10 mouse cellular contexts compared by ENCODE assay signal in the genomic region with DNA sequence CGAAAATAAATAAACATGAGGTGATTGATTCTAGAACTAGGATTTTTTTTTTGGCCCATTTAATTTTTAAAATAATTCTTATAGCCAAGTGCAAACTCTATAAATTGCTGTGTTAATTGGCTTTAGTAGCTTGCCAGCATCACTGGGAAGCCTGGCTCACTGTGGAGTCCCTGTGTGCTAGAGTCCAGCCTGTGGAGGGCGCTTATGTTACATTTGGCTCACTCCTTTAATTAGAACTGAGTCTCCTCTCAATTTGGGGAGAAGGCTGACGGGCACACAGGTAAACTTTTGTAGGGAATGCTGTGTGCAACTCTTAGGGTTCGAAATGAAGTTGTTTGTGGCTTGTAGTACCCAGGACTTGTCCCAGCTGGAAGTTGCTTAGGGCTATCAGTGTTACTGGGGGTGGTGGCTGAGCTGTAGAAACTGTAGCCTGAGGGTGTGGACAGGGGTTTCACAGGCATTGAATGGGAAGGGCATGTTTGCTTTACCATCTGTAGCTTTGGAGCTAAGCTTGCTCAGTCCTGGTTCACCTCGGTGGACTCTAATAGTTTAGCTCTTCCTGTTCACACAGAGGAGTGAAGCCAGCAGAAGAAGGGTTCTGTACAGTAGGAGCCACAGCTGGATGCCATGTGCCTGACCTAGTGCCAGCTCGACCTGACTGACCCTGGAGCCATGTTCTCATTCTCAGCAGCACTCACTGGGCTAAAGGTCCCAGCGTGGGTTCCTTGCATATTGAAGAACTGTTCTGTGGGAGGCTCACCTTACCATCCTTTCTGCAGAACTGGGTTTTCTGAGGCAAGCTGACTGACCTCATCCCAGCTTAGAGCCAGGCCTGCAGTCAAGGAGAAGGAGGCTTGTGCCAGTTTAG. TPM values are rescaled to one million over a fixed set of nuclear protein-coding genes. Genes with fewer than 3 reads are reported as not detected.
A peak's percentile ranks its signal among the peaks of the same experiment; 100 is the strongest.
DNase-seq lines count a peak whose midpoint lies in the region; ATAC-seq and TF ChIP-seq lines count a peak whose summit lies in the region.
"Had no signal": no experiment of that assay in that cellular context is flagged by ENCODE, and none has a peak within 500 bp of the region (broad histone marks: within the 10 kb centered on the region; RNA-seq: fewer than 3 reads in every experiment).

No protein-coding gene starts in this region.

- H3K27me3 ChIP-seq in lung, postnatal 0 days (replicated peaks; ENCODE audit: insufficient read depth, low read length): no peaks in the 10 kb centered on the region
- no peaks in the 10 kb centered on the region for H3K27me3 ChIP-seq in embryonic facial prominence, embryonic 14.5 days (replicated peaks; ENCODE audit: control insufficient read depth, insufficient read depth, low read length)
- no peaks in the 10 kb centered on the region for H3K27me3 ChIP-seq in stomach, embryonic 16.5 days (ENCODE audit: control insufficient read depth, insufficient read depth, low read length)
- H3K27me3 ChIP-seq: megakaryocyte, embryonic 14.5 days had no signal

- H3K4me3 ChIP-seq in lung, postnatal 0 days (ENCODE audit: low read depth, low read length): no peak overlapping the region
- H3K4me3 ChIP-seq in embryonic facial prominence, embryonic 14.5 days (ENCODE audit: low read depth, low read length): no peak overlapping the region
- no peak overlapping the region for H3K4me3 ChIP-seq in stomach, embryonic 16.5 days (replicated peaks; ENCODE audit: low read length)
- H3K4me3 ChIP-seq: megakaryocyte, embryonic 14.5 days had no signal

- TF ChIP-seq EP300 in lung, postnatal 0 days (IDR thresholded peaks at IDR 0.05): no peak

- no peaks in the 10 kb centered on the region for H3K9me3 ChIP-seq in lung, postnatal 0 days (ENCODE audit: low read length)
- H3K9me3 ChIP-seq in embryonic facial prominence, embryonic 14.5 days (ENCODE audit: control insufficient read depth, low read length): no peaks in the 10 kb centered on the region
- H3K9me3 ChIP-seq in stomach, embryonic 16.5 days (replicated peaks; ENCODE audit: control insufficient read depth, low read length): no peaks in the 10 kb centered on the region
- H3K9me3 ChIP-seq: G1E; megakaryocyte, embryonic 14.5 days had no signal

- peak; percentile 48 for TF ChIP-seq CTCF in lung, postnatal 0 days (IDR thresholded peaks at IDR 0.05)

- ATAC-seq in lung, postnatal 0 days: no peak
- no peak for ATAC-seq in embryonic facial prominence, embryonic 14.5 days (ENCODE audit: low read depth)
- ATAC-seq in stomach, embryonic 16.5 days (ENCODE audit: insufficient read depth, low FRiP score): peak; percentile 66; the same call in 1 of the 2 replicates

- H3K27ac ChIP-seq in lung, postnatal 0 days (ENCODE audit: low read length): no peak overlapping the region
- 0 out of 2 replicates have a peak overlapping the region, but pooled peaks have one; percentile 6 for H3K27ac ChIP-seq in embryonic facial prominence, embryonic 14.5 days (replicated peaks; ENCODE audit: low read depth, low read length)
- H3K27ac ChIP-seq in stomach, embryonic 16.5 days (ENCODE audit: low read length): peak overlapping the region; percentile 26; the same call in 1 of the 2 replicates

- H3K36me3 ChIP-seq in lung, postnatal 0 days (ENCODE audit: insufficient read depth, low read length): peaks cover 20% of the 10 kb centered on the region; the same call in 1 of the 2 replicates
- H3K36me3 ChIP-seq in embryonic facial prominence, embryonic 14.5 days (ENCODE audit: control insufficient read depth, insufficient read depth, low read length): peaks cover 68% of the 10 kb centered on the region
- peaks cover 21% of the 10 kb centered on the region for H3K36me3 ChIP-seq in stomach, embryonic 16.5 days (ENCODE audit: control insufficient read depth, insufficient read depth, low read length)

- intact Hi-C loops in heart, postnatal 10 days (cut with DNase I): no loop called here

- H3K9ac ChIP-seq in lung, postnatal 0 days (replicated peaks; ENCODE audit: low read depth): no peak overlapping the region
- no peak overlapping the region for H3K9ac ChIP-seq in embryonic facial prominence, embryonic 14.5 days (ENCODE audit: low read depth, low read length)
- peak overlapping the region; percentile 28; the same call in 1 of the 2 replicates for H3K9ac ChIP-seq in stomach, embryonic 16.5 days (ENCODE audit: low read length)

- no peak overlapping the region for H3K4me2 ChIP-seq in lung, postnatal 0 days (replicated peaks; ENCODE audit: low read depth, low read length)
- H3K4me2 ChIP-seq in embryonic facial prominence, embryonic 14.5 days (ENCODE audit: low read depth, low read length): no peak overlapping the region
- no peak overlapping the region for H3K4me2 ChIP-seq in stomach, embryonic 16.5 days (ENCODE audit: low read depth, low read length)

- H3K4me1 ChIP-seq in lung, postnatal 0 days (ENCODE audit: insufficient read depth, low read depth, low read length): no peaks in the 10 kb centered on the region
- peaks cover 32% of the 10 kb centered on the region for H3K4me1 ChIP-seq in embryonic facial prominence, embryonic 14.5 days (ENCODE audit: control insufficient read depth, insufficient read depth, low read length)
- no peaks in the 10 kb centered on the region; the same call in 1 of the 2 replicates for H3K4me1 ChIP-seq in stomach, embryonic 16.5 days (ENCODE audit: control insufficient read depth, insufficient read depth, low read length)

- WGBS in lung, postnatal 0 days: 63% methylated on average over 7 of the region's 7 CpGs
- WGBS in embryonic facial prominence, embryonic 14.5 days: 61% methylated on average over 7 of the region's 7 CpGs
- WGBS in stomach, embryonic 16.5 days: 65% methylated on average over 7 of the region's 7 CpGs

- DNase-seq in heart, postnatal 10 days: peak; percentile 63 to 69
- no peak for DNase-seq in heart, adult 8-10 months (ENCODE audit: low spot score)
- DNase-seq in lung, postnatal 0 days (ENCODE audit: low spot score): no peak
- no peak for DNase-seq in lung, adult 18-20 months
- no peak for DNase-seq in embryonic facial prominence, embryonic 14.5 days (ENCODE audit: low spot score)
- no peak for DNase-seq in spleen, postnatal 10 days (ENCODE audit: low spot score in 2 of 2)

RNA-seq across cellular contexts. Expression of a gene that starts 38.8 kb away (rescaled TPM):
- 10 to 100 TPM; 17.5 to 18.9 TPM for total RNA-seq in heart, postnatal 10 days (2021)
- 10 to 100 TPM; 13.9 to 21.6 (median 19.8) TPM for total RNA-seq in heart, adult 8-10 months (2022)
- polyA plus RNA-seq in lung, postnatal 0 days (2015; fragmentation: Nextera tagmentation; extraction: Ambion mirVana): 6.0 and 6.6 TPM in 2 replicates
- 29.1 and 33.3 TPM in 2 replicates for polyA plus RNA-seq in embryonic facial prominence, embryonic 14.5 days (2014; fragmentation: Nextera tagmentation; extraction: Ambion mirVana)
- polyA plus RNA-seq in stomach, embryonic 16.5 days (2015; fragmentation: Nextera tagmentation; extraction: Ambion mirVana): 11.1 and 11.7 TPM in 2 replicates
- total RNA-seq: neutrophil, adult 5-6 weeks had no signal
- polyA plus RNA-seq: G1E had no signal

RNA-seq across cellular contexts. Expression of a gene that starts 47.8 kb away (rescaled TPM):
- 10 to 100 TPM; 55.4 to 57.8 TPM for total RNA-seq in heart, postnatal 10 days (2021)
- 10 to 100 TPM; 36.5 to 43.9 (median 39.8) TPM for total RNA-seq in heart, adult 8-10 months (2022)
- 56.4 and 57.1 TPM in 2 replicates for polyA plus RNA-seq in lung, postnatal 0 days (2015; fragmentation: Nextera tagmentation; extraction: Ambion mirVana)
- 99.7 and 102 TPM in 2 replicates for polyA plus RNA-seq in embryonic facial prominence, embryonic 14.5 days (2014; fragmentation: Nextera tagmentation; extraction: Ambion mirVana)
- 102 and 108 TPM in 2 replicates for polyA plus RNA-seq in stomach, embryonic 16.5 days (2015; fragmentation: Nextera tagmentation; extraction: Ambion mirVana)

Comparison
In these comparisons a context has a peak if more than half of its experiments do, and no peak if none do; other contexts are left out.
1. DNase-seq: peak in heart, postnatal 10 days (2 of 2); none in heart, adult 8-10 months (single experiment), lung, postnatal 0 days (single experiment), lung, adult 18-20 months (0 of 2), embryonic facial prominence, embryonic 14.5 days (single experiment) and spleen, postnatal 10 days (0 of 2).